8 mouse cellular contexts compared by ENCODE assay signal in the genomic region with DNA sequence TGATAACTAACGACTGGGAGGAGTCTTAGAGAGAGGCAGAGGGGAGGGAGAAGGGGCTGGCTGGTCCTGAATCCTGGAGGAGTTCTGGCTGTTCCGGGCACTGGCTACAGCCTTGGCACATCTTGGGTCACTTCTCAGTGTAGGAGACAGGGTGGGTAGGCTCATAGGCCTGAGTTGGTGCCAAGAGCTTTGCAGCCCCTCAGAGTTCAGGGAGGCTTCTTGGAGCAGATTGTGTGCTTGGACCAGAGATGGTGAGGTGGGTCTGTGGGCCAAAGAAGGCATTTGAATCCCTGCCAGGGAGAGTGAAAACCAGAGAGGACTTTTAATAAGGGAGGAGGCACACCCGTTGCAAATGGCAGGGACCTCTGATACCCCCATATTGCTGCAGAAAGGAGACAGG. TPM values are rescaled to one million over a fixed set of nuclear protein-coding genes. Genes with fewer than 3 reads are reported as not detected.
DNase-seq lines count a peak whose midpoint lies in the region; ATAC-seq and TF ChIP-seq lines count a peak whose summit lies in the region.

No protein-coding gene starts in this region.

- TF ChIP-seq POLR2A in limb, embryonic 14.5 days (IDR thresholded peaks at IDR 0.05; ENCODE audit: borderline replicate concordance, extremely low read depth, insufficient read depth, insufficient read length), result no peak

- no peaks in the 10 kb centered on the region for H3K9me3 ChIP-seq in E14TG2a.4 (ENCODE audit: low read length)
- H3K9me3 ChIP-seq in forebrain, postnatal 0 days (ENCODE audit: low read length), result no peaks in the 10 kb centered on the region
- H3K9me3 ChIP-seq in limb, embryonic 14.5 days (ENCODE audit: control insufficient read depth, low read length), result no peaks in the 10 kb centered on the region; the same call in 1 of the 2 replicates

- H3K4me3 ChIP-seq in E14TG2a.4 (replicated peaks; ENCODE audit: low read length), result peak overlapping the region; percentile 85
- no peak overlapping the region for H3K4me3 ChIP-seq in forebrain, postnatal 0 days (ENCODE audit: low read depth, low read length)
- peak overlapping the region; percentile 72 for H3K4me3 ChIP-seq in limb, embryonic 14.5 days (replicated peaks; ENCODE audit: low read length)

- 7% methylated on average over 3 of the region's 3 CpGs for WGBS in forebrain, postnatal 0 days
- WGBS in limb, embryonic 14.5 days, result 5% methylated on average over 3 of the region's 3 CpGs

- ATAC-seq in forebrain, postnatal 0 days, result peak; percentile 23; the same call in 1 of the 2 replicates
- no peak for ATAC-seq in limb, embryonic 14.5 days (ENCODE audit: low FRiP score, low read depth)

- peaks cover 5% of the 10 kb centered on the region for H3K36me3 ChIP-seq in E14TG2a.4 (ENCODE audit: insufficient read depth, low read length)
- H3K36me3 ChIP-seq in forebrain, postnatal 0 days (ENCODE audit: insufficient read depth), result no peaks in the 10 kb centered on the region
- peaks cover 17% of the 10 kb centered on the region for H3K36me3 ChIP-seq in limb, embryonic 14.5 days (ENCODE audit: control insufficient read depth, insufficient read depth, low read length)

- TF ChIP-seq CTCF in E14TG2a.4 (conservative IDR thresholded peaks at IDR 0.05; ENCODE audit: low read length), result no peak
- no peak for TF ChIP-seq CTCF in forebrain, postnatal 0 days (IDR thresholded peaks at IDR 0.05; ENCODE audit: low read depth)

- no peak overlapping the region for H3K27ac ChIP-seq in forebrain, postnatal 0 days (ENCODE audit: low read depth, low read length)
- H3K27ac ChIP-seq in limb, embryonic 14.5 days (replicated peaks; ENCODE audit: low read depth, low read length), result peak overlapping the region; percentile 85

- H3K4me2 ChIP-seq in forebrain, postnatal 0 days (ENCODE audit: low read depth), result peak overlapping the region; percentile 88
- peak overlapping the region; percentile 60 for H3K4me2 ChIP-seq in limb, embryonic 14.5 days (replicated peaks; ENCODE audit: low read depth, low read length, severe bottlenecking)

- peaks cover 30% of the 10 kb centered on the region for H3K27me3 ChIP-seq in E14TG2a.4 (ENCODE audit: insufficient read depth, low read length)
- no peaks in the 10 kb centered on the region for H3K27me3 ChIP-seq in forebrain, postnatal 0 days (ENCODE audit: insufficient read depth, low read length)
- no peaks in the 10 kb centered on the region for H3K27me3 ChIP-seq in limb, embryonic 14.5 days (ENCODE audit: control insufficient read depth, insufficient read depth, low read length)

- no peak overlapping the region for H3K9ac ChIP-seq in forebrain, postnatal 0 days
- H3K9ac ChIP-seq in limb, embryonic 14.5 days (ENCODE audit: low read depth, low read length, severe bottlenecking), result peak overlapping the region; percentile 88

- peaks cover 91% of the 10 kb centered on the region for H3K4me1 ChIP-seq in E14TG2a.4 (replicated peaks; ENCODE audit: low read depth, low read length)
- H3K4me1 ChIP-seq in forebrain, postnatal 0 days (ENCODE audit: insufficient read depth), result 0 out of 2 replicates have a peak, but pooled peaks cover 4% of the 10 kb centered on the region
- H3K4me1 ChIP-seq in limb, embryonic 14.5 days (ENCODE audit: control insufficient read depth, insufficient read depth, low read length), result peaks cover 31% of the 10 kb centered on the region; the same call in 1 of the 2 replicates

- DNase-seq in cerebellum, postnatal 14 days, result peak; percentile 29 to 32
- no peak for DNase-seq in cerebellum, postnatal 36 days
- DNase-seq in forebrain, postnatal 0 days, result peak; percentile 42
- DNase-seq in limb, embryonic 14.5 days (ENCODE audit: low spot score), result no peak
- no peak for DNase-seq in spleen, postnatal 10 days (ENCODE audit: low spot score in 2 of 2)
- DNase-seq in thymus, postnatal 25 days, result no peak
- no peak for DNase-seq in spleen, adult 18-20 months

RNA-seq across cellular contexts. Expression of a gene that starts 1.3 kb away (rescaled TPM):
- total RNA-seq in forebrain, postnatal 0 days (2014; rRNA removed), result 38.2 and 60.3 TPM in 2 replicates
- polyA plus RNA-seq in forebrain, postnatal 0 days (2015; fragmentation: Nextera tagmentation; extraction: Ambion mirVana), result 47.1 and 50.9 TPM in 2 replicates
- 255 and 292 TPM in 2 replicates for polyA plus RNA-seq in limb, embryonic 14.5 days (2012; rRNA removed)
- polyA plus RNA-seq in limb, embryonic 14.5 days (2014; fragmentation: Nextera tagmentation; extraction: Ambion mirVana), result 265 and 288 TPM in 2 replicates

Comparison
In these comparisons a context has a peak if more than half of its experiments do, and no peak if none do; other contexts are left out.
1. DNase-seq: peak in cerebellum, postnatal 14 days (2 of 2) and forebrain, postnatal 0 days (single experiment); none in cerebellum, postnatal 36 days (0 of 2), limb, embryonic 14.5 days (single experiment), spleen, postnatal 10 days (0 of 2), thymus, postnatal 25 days (single experiment) and spleen, adult 18-20 months (0 of 2).